Mouse (Mus musculus): Measurements from ENCODE around the gene Cux2. TPM values are rescaled to one million over a fixed set of nuclear protein-coding genes. Genes with fewer than 3 reads are reported as not detected.

Gene Cux2
- total and polyA plus RNA-seq, 3 experiments, result 0.17 TPM; not detected in 2

- Histone ChIP-seq H3K27me3 (replicated peaks) (peaks cover 84% of the 10 kb centered on the region), H3K9ac (ENCODE audit: insufficient read depth, low read depth) (no peak overlapping the region), H3K36me3 (replicated peaks in 1 of 2; ENCODE audit: control insufficient read depth in 1 of 2, insufficient read depth in 1 of 2, low read length in 1 of 2) (no peaks in the 10 kb centered on the region), H3K27ac (ENCODE audit: insufficient read depth, low read depth) (no peak overlapping the region), H3K9me3 (replicated peaks; ENCODE audit: low read length) (peaks cover 13% of the 10 kb centered on the region), H3K79me2 (replicated peaks; ENCODE audit: control insufficient read depth, extremely low read depth, insufficient read depth, poor library complexity, severe bottlenecking) (no peaks in the 10 kb centered on the region), H3K4me2 (ENCODE audit: insufficient read depth, low read depth, poor library complexity, severe bottlenecking) (no peak overlapping the region), H3K4me3 (replicated peaks in 1 of 3; ENCODE audit: low read depth in 2 of 3, low read length in 2 of 3, poor library complexity in 1 of 3) (no peak overlapping the region), H3K4me1 (ENCODE audit: control insufficient read depth in 1 of 2, insufficient read depth in 2 of 2) (peaks cover 4 to 5% of the 10 kb centered on the region in 2 experiments; a peak in 2 of 4 replicates)
- no peak for TF ChIP-seq MAZ (IDR thresholded peaks at IDR 0.05; ENCODE audit: low read depth, low read length)
- TF ChIP-seq MXI1 (IDR thresholded peaks at IDR 0.05; ENCODE audit: low read depth, low read length), result no peak
- no peak for TF ChIP-seq ZMIZ1 (IDR thresholded peaks at IDR 0.05; ENCODE audit: low read depth, low read length)
- TF ChIP-seq CHD1 (IDR thresholded peaks at IDR 0.05; ENCODE audit: low read depth, low read length), result no peak
- TF ChIP-seq KAT2A (IDR thresholded peaks at IDR 0.05; ENCODE audit: insufficient replicate concordance, low read length), result peak; percentile 77; the same call in 1 of the 2 replicates
- TF ChIP-seq TCF12 (IDR thresholded peaks at IDR 0.05; ENCODE audit: low read depth, low read length), result no peak
- TF ChIP-seq MAX (IDR thresholded peaks at IDR 0.05; ENCODE audit: low read length), result no peak
- TF ChIP-seq CHD2 (IDR thresholded peaks at IDR 0.05; ENCODE audit: low read length), result peak; percentile 81
- no peak for TF ChIP-seq JUN (IDR thresholded peaks at IDR 0.05; ENCODE audit: insufficient read depth, low read depth, low read length)
- no peak for TF ChIP-seq MAFK (IDR thresholded peaks at IDR 0.05; ENCODE audit: insufficient replicate concordance, low read length)
- TF ChIP-seq MEF2A (IDR thresholded peaks at IDR 0.05; ENCODE audit: borderline replicate concordance, low read depth, low read length), result no peak
- TF ChIP-seq POLR2AphosphoS2 (IDR thresholded peaks at IDR 0.05; ENCODE audit: low read depth, low read length), result no peak
- TF ChIP-seq GABPA (IDR thresholded peaks at IDR 0.05; ENCODE audit: insufficient replicate concordance, low read depth, low read length), result no peak; the same call in 1 of the 2 replicates
- no peak for TF ChIP-seq RCOR1 (conservative IDR thresholded peaks at IDR 0.05; ENCODE audit: low read depth, low read length)
- peak; percentile 47; the same call in 1 of the 2 replicates for TF ChIP-seq ELF1 (IDR thresholded peaks at IDR 0.05; ENCODE audit: low read depth, low read length)
- no peak for TF ChIP-seq JUND (conservative IDR thresholded peaks at IDR 0.05; ENCODE audit: low read depth, low read length)
- no peak for TF ChIP-seq SIN3A (IDR thresholded peaks at IDR 0.05; ENCODE audit: low read length)
- TF ChIP-seq USF2 (conservative IDR thresholded peaks at IDR 0.05; ENCODE audit: low read depth, low read length), result no peak
- no peak for TF ChIP-seq SMC3 (IDR thresholded peaks at IDR 0.05; ENCODE audit: low read depth, low read length)
- no peak for TF ChIP-seq EP300 (IDR thresholded peaks at IDR 0.05; ENCODE audit: low read length)
- TF ChIP-seq ZC3H11A (IDR thresholded peaks at IDR 0.05; ENCODE audit: low read depth, low read length), result no peak
- no peak for TF ChIP-seq BHLHE40 (IDR thresholded peaks at IDR 0.05; ENCODE audit: low read depth, low read length)
- no peak for TF ChIP-seq ETS1 (conservative IDR thresholded peaks at IDR 0.05; ENCODE audit: low read depth, low read length)
- TF ChIP-seq PAX5 (IDR thresholded peaks at IDR 0.05; ENCODE audit: low read length), result no peak
- no peak for TF ChIP-seq UBTF (IDR thresholded peaks at IDR 0.05; ENCODE audit: low read depth, low read length)
- peak; percentile 89 for TF ChIP-seq HCFC1 (IDR thresholded peaks at IDR 0.05; ENCODE audit: low read depth, low read length)
- DNase-seq (ENCODE audit: extremely low read depth), result no peak
- in situ Hi-C loops (cut with MboI; ENCODE audit: low pct_ligation_motif_present, low pct_unique_long_range_greater_than_20kb, low sequenced_read_pairs) (no loop called here), dilution Hi-C loops (cut with MboI; ENCODE audit: extremely low pct_ligation_motif_present, extremely low pct_unique_long_range_greater_than_20kb, low sequenced_read_pairs) (no loop called here)
Observed at GRCm38 (mm10) chr5:122054130-122054843, 4.4 kb upstream of the Cux2 start.
